Mouse (Mus musculus) midbrain, embryonic 10.5 days (tissue): ENCODE measurements around the gene Tap2. TPM values are rescaled to one million over a fixed set of nuclear protein-coding genes. Genes with fewer than 3 reads are reported as not detected.

Source experiments
- DNase-seq: peaks from one replicate; pipeline ENCODE4 v3.0.0-alpha.2; 2017; ENCODE audit warnings: low spot score
- H3K27ac ChIP-seq: fragments of 300-500 bp; sonication (generic); replicated peaks from 2 replicates; pipeline ENCODE4 v1.5.1; 2016; ENCODE audit warnings: mild to moderate bottlenecking
- H3K27me3 ChIP-seq: fragments of 300-500 bp; sonication (generic); 2 replicates; pipeline ENCODE4 v1.6.1; 2016; ENCODE audit warnings: low read depth, mild to moderate bottlenecking; ENCODE audit not compliant: poor library complexity, severe bottlenecking
- H3K36me3 ChIP-seq: fragments of 300-500 bp; sonication (generic); 2 replicates; pipeline ENCODE4 v1.6.1; 2016; ENCODE audit warnings: mild to moderate bottlenecking, moderate library complexity
- H3K4me1 ChIP-seq: fragments of 300-500 bp; sonication (generic); 2 replicates; pipeline ENCODE4 v1.6.1; 2016
- H3K4me3 ChIP-seq: fragments of 300-500 bp; sonication (generic); 2 replicates; pipeline ENCODE4 v1.5.1; 2016; ENCODE audit warnings: mild to moderate bottlenecking, moderate library complexity
- H3K9me3 ChIP-seq: fragments of 300-500 bp; sonication (generic); replicated peaks from 2 replicates; pipeline ENCODE4 v1.6.1; 2016; ENCODE audit warnings: mild to moderate bottlenecking
- whole genome bisulfite sequencing: fragments of 180-500 bp; shearing (Covaris S2); methylation state at CpG from one replicate; pipeline ENCODE4 v1.1.7; 2016; 5-methylcytosine and 5-hydroxymethylcytosine counted together
- polyA plus RNA-seq: library from polyadenylated mRNA; unstranded; fragments of >200 nt; fragmentation: Nextera tagmentation; extraction: Ambion mirVana; gene quantifications from 2 replicates; pipeline ENCODE4 v1.2.1, GENCODE M21; 2016

The Tap2 gene
- polyA plus RNA-seq, 1 experiment from 2014 or later = 0.53 TPM

DNA sequence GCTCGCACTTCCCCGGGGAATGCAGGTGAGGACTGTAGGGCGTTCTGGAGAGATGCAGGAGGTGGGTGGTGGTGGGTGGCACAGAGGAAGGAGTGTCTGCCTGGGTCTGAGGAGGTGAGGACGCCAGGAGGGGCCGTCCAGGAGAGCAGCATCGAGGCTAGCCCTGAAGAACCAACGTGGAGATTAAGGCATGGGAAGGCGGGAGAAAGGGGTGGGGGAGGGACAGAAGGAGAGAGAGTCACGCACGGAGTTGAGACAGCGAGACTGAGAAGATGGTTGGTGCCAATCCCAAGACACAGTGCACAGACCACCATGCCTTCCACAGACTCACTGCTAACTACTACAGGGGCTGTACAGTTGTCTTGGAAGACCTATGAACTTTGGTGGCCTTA lies 4.8 kb upstream of the Tap2 start:
- peaks cover 18% of the 10 kb centered on the region for H3K4me1 ChIP-seq
- 5% methylated on average over 11 of the region's 11 CpGs for WGBS
- no peaks in the 10 kb centered on the region for H3K9me3 ChIP-seq
- DNase-seq = no peak
- no peak overlapping the region for H3K27ac ChIP-seq
- peak overlapping the region; percentile 50 for H3K4me3 ChIP-seq
- H3K36me3 ChIP-seq = no peaks in the 10 kb centered on the region
- peaks cover 90% of the 10 kb centered on the region for H3K27me3 ChIP-seq

- DNase-seq = no peak
- no peaks in the 10 kb centered on the region for H3K36me3 ChIP-seq
- no peak overlapping the region for H3K4me3 ChIP-seq
- H3K9me3 ChIP-seq = no peaks in the 10 kb centered on the region
- WGBS = 67% methylated on average over 12 of the region's 12 CpGs
- H3K4me1 ChIP-seq = peaks cover 18% of the 10 kb centered on the region
- H3K27ac ChIP-seq = no peak overlapping the region
- H3K27me3 ChIP-seq = peaks cover 90% of the 10 kb centered on the region
These were observed 4.2 kb upstream of the Tap2 start for GRCm38 (mm10) chr17:34199050-34199619.

DNA sequence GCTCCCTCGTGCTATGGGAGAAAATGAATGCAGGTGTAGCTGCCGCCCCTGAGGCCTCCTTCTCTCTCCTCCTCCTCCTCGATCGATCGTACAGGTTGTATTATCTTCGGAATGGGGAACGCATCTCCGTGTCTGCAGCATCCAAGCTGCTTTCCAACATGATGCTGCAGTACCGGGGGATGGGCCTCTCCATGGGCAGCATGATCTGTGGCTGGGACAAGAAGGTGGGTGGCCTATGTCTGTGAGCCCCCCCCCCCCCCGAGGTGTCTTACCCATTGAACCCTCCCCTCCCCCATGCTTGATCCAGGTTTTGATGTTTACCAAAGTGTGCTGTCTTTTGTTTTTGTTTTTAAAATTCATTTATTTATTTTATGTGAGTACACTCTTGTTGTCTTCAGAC lies 3.3 kb upstream of the Tap2 start:
- Histone ChIP-seq H3K4me1 (peaks cover 24% of the 10 kb centered on the region), H3K9me3 (no peaks in the 10 kb centered on the region), H3K4me3 (no peak overlapping the region), H3K27me3 (peaks cover 90% of the 10 kb centered on the region), H3K36me3 (no peaks in the 10 kb centered on the region), H3K27ac (no peak overlapping the region)
- DNase-seq = no peak
- WGBS = 83% methylated on average over 10 of the region's 10 CpGs

- peaks cover 31% of the 10 kb centered on the region for H3K4me1 ChIP-seq
- no peak for DNase-seq
- H3K9me3 ChIP-seq = no peaks in the 10 kb centered on the region
- H3K36me3 ChIP-seq = no peaks in the 10 kb centered on the region
- 86% methylated on average over 16 of the region's 16 CpGs for WGBS
- no peak overlapping the region for H3K27ac ChIP-seq
- no peak overlapping the region for H3K4me3 ChIP-seq
- peaks cover 90% of the 10 kb centered on the region for H3K27me3 ChIP-seq
These were observed 2.4 kb upstream of the Tap2 start for GRCm38 (mm10) chr17:34200772-34201505.

GRCm38 (mm10) chr17:34201506-34202055 lies 1.7 kb upstream of the Tap2 start:
- Histone ChIP-seq H3K27ac (no peak overlapping the region), H3K4me1 (peaks cover 31% of the 10 kb centered on the region), H3K36me3 (no peaks in the 10 kb centered on the region), H3K27me3 (peaks cover 90% of the 10 kb centered on the region), H3K9me3 (no peaks in the 10 kb centered on the region), H3K4me3 (no peak overlapping the region)
- no peak for DNase-seq
- 70% methylated on average over 7 of the region's 7 CpGs for WGBS

DNA sequence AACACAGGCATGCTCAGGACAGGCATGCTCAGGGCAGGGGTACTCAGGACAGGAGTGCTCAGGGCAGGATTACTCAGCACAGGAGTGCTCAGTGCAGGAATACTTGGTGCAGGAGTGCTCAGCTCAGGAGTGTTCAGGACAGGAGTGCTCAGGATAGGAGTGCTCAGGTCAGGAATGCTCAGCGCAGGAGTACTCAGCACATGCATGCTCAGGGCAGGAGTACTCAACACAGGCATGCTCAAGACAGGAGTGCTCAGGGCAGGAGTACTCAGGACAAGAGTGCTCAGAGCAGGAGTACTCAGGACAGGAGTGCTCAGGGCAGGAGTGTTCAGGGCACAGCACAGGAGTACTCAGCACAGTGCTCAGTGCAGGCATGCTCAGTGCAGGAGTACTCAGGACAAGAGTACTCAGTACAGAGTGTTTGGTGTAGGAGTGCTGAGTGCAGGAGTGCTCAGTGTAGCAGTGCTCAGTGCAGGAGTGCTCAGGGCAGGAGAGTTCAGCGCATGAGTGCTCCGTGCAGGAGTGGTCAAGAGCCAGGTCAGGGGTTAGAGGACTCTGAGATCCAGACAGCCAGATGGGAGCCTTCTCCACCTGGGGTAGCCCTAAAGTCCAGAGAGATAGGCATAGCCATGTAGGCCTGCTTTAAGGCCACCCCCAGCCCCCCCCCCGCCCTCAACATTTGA lies 426 bp upstream of the Tap2 start:
- Histone ChIP-seq H3K27ac (no peak overlapping the region), H3K4me1 (peaks cover 21% of the 10 kb centered on the region), H3K27me3 (peaks cover 86% of the 10 kb centered on the region), H3K4me3 (no peak overlapping the region), H3K36me3 (no peaks in the 10 kb centered on the region), H3K9me3 (no peaks in the 10 kb centered on the region)
- DNase-seq = no peak
- 79% methylated on average over 4 of the region's 4 CpGs for WGBS

- peak; percentile 82 for DNase-seq
- H3K36me3 ChIP-seq = no peaks in the 10 kb centered on the region
- H3K27me3 ChIP-seq = peaks cover 83% of the 10 kb centered on the region
- WGBS = 2% methylated on average over 44 of the region's 44 CpGs
- peaks cover 13% of the 10 kb centered on the region for H3K4me1 ChIP-seq
- H3K27ac ChIP-seq = peak overlapping the region; percentile 70
- H3K9me3 ChIP-seq = 0 out of 2 replicates have a peak, but pooled peaks cover under 1% of the 10 kb centered on the region
- peak overlapping the region; percentile 75 for H3K4me3 ChIP-seq
These were observed 1.1 kb downstream of the Tap2 start for GRCm38 (mm10) chr17:34204303-34205010.

GRCm38 (mm10) chr17:34205021-34205745 lies 1.9 kb downstream of the Tap2 start:
- H3K27ac ChIP-seq = peak overlapping the region; percentile 70
- H3K36me3 ChIP-seq = no peaks in the 10 kb centered on the region
- peak overlapping the region; percentile 75 for H3K4me3 ChIP-seq
- peaks cover 5% of the 10 kb centered on the region; the same call in 1 of the 2 replicates for H3K9me3 ChIP-seq
- peaks cover 13% of the 10 kb centered on the region for H3K4me1 ChIP-seq
- 15% methylated on average over 18 of the region's 18 CpGs for WGBS
- peaks cover 81% of the 10 kb centered on the region for H3K27me3 ChIP-seq
- no peak for DNase-seq

DNA sequence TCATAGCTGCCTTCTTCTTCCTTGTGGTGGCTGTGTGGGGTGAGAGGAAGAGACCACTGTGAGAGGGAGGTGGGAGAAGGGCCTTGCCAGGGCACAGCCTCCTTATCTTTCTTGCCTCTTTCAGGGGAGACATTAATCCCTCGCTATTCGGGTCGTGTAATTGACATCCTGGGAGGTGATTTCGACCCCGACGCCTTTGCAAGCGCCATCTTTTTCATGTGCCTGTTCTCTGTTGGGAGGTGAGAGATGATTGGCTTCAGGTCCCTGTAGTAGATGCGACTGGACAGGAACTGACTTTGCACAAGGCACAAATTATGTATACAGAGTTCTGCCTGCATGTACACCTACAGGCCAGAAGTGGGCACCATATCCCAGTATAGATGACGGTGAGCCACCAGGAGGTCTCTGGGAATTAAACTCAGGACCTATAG lies 2.4 kb downstream of the Tap2 start:
- no peaks in the 10 kb centered on the region for H3K36me3 ChIP-seq
- no peak for DNase-seq
- H3K4me1 ChIP-seq = peaks cover 13% of the 10 kb centered on the region
- H3K27me3 ChIP-seq = peaks cover 81% of the 10 kb centered on the region
- H3K4me3 ChIP-seq = peak overlapping the region; percentile 75; the same call in 1 of the 2 replicates
- H3K9me3 ChIP-seq = peaks cover 5% of the 10 kb centered on the region; the same call in 1 of the 2 replicates
- H3K27ac ChIP-seq = no peak overlapping the region
- WGBS = 16% methylated on average over 9 of the region's 9 CpGs

GRCm38 (mm10) chr17:34206731-34207130 lies 3.4 kb downstream of the Tap2 start:
- H3K4me3 ChIP-seq = no peak overlapping the region
- peaks cover 16% of the 10 kb centered on the region for H3K4me1 ChIP-seq
- H3K27ac ChIP-seq = no peak overlapping the region
- H3K27me3 ChIP-seq = peaks cover 82% of the 10 kb centered on the region
- peaks cover 5% of the 10 kb centered on the region; the same call in 1 of the 2 replicates for H3K9me3 ChIP-seq
- WGBS = 88% methylated on average over 5 of the region's 5 CpGs
- DNase-seq = no peak
- H3K36me3 ChIP-seq = no peaks in the 10 kb centered on the region

DNA sequence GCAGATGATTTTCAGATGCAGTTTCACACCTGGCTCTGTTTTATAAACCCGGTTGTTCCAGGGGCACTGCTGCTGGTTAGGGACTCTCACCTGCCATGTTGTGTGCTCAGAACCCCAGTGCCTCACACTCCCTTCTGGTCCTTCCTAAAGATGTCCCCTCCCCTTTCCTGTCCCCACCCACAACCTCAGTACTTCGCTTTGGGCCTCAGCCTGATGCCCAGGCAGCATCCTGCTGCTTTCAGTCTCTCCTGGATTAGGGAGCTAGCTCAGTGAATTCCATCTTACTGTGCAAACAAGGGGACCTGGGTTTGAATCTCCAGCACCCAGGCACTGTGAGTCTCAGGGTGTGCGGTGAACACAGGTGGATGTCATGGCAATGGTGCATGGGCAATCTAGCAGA lies 4.1 kb downstream of the Tap2 start:
- DNase-seq = no peak
- 65% methylated on average over 3 of the region's 3 CpGs for WGBS
- no peaks in the 10 kb centered on the region for H3K36me3 ChIP-seq
- peaks cover 89% of the 10 kb centered on the region for H3K27me3 ChIP-seq
- peaks cover 5% of the 10 kb centered on the region; the same call in 1 of the 2 replicates for H3K9me3 ChIP-seq
- H3K4me1 ChIP-seq = peaks cover 18% of the 10 kb centered on the region
- no peak overlapping the region for H3K4me3 ChIP-seq
- no peak overlapping the region for H3K27ac ChIP-seq

- WGBS = 94% methylated on average over 9 of the region's 9 CpGs
- Histone ChIP-seq H3K27me3 (peaks cover 90% of the 10 kb centered on the region), H3K27ac (no peak overlapping the region), H3K9me3 (peaks cover 5% of the 10 kb centered on the region; the same call in 1 of the 2 replicates), H3K36me3 (no peaks in the 10 kb centered on the region), H3K4me3 (no peak overlapping the region), H3K4me1 (peaks cover 18% of the 10 kb centered on the region)
- no peak for DNase-seq
These were observed 4.5 kb downstream of the Tap2 start for GRCm38 (mm10) chr17:34207866-34208265.
